Comparison of ENCODE assay signal across 8 mouse cellular contexts in genomic region chr10:118869591-118870001, GRCm38 (mm10). TPM values are rescaled to one million over a fixed set of nuclear protein-coding genes. Genes with fewer than 3 reads are reported as not detected.
DNase-seq lines count a peak whose midpoint lies in the region; ATAC-seq and TF ChIP-seq lines count a peak whose summit lies in the region.

No protein-coding gene starts in this region.

- no peak for TF ChIP-seq POLR2A in bone marrow, adult 2 months (IDR thresholded peaks at IDR 0.05; ENCODE audit: borderline replicate concordance, control insufficient read depth, low read depth, low read length)

- H3K9me3 ChIP-seq in forebrain, embryonic 10.5 days: 0 out of 2 replicates have a peak, but pooled peaks cover 3% of the 10 kb centered on the region
- no peaks in the 10 kb centered on the region for H3K9me3 ChIP-seq in heart, embryonic 15.5 days (replicated peaks)
- no peaks in the 10 kb centered on the region for H3K9me3 ChIP-seq in liver, embryonic 15.5 days (replicated peaks)
- H3K9me3 ChIP-seq in neural tube, embryonic 13.5 days: no peaks in the 10 kb centered on the region; the same call in 1 of the 2 replicates

- H3K27me3 ChIP-seq in forebrain, embryonic 10.5 days (ENCODE audit: poor library complexity, severe bottlenecking): no peaks in the 10 kb centered on the region
- H3K27me3 ChIP-seq in heart, embryonic 15.5 days: no peaks in the 10 kb centered on the region
- peaks cover 27% of the 10 kb centered on the region for H3K27me3 ChIP-seq in liver, embryonic 15.5 days
- no peaks in the 10 kb centered on the region for H3K27me3 ChIP-seq in neural tube, embryonic 13.5 days

- TF ChIP-seq CTCF in bone marrow, adult 2 months (IDR thresholded peaks at IDR 0.05; ENCODE audit: control insufficient read depth, insufficient read depth, low read length): no peak

- peak overlapping the region; percentile 98 for H3K4me2 ChIP-seq in heart, embryonic 15.5 days
- peak overlapping the region; percentile 86 for H3K4me2 ChIP-seq in liver, embryonic 15.5 days
- H3K4me2 ChIP-seq in neural tube, embryonic 13.5 days: peak overlapping the region; percentile 88

- peak overlapping the region; percentile 79 for H3K4me3 ChIP-seq in bone marrow, adult 2 months (replicated peaks; ENCODE audit: control insufficient read depth, low read depth, low read length)
- H3K4me3 ChIP-seq in forebrain, embryonic 10.5 days: peak overlapping the region; percentile 97
- peak overlapping the region; percentile 99 for H3K4me3 ChIP-seq in heart, embryonic 15.5 days
- peak overlapping the region; percentile 72 for H3K4me3 ChIP-seq in liver, embryonic 15.5 days (replicated peaks)
- H3K4me3 ChIP-seq in neural tube, embryonic 13.5 days: peak overlapping the region; percentile 78

- H3K36me3 ChIP-seq in forebrain, embryonic 10.5 days (replicated peaks): peaks cover 18% of the 10 kb centered on the region
- H3K36me3 ChIP-seq in heart, embryonic 15.5 days: 0 out of 2 replicates have a peak, but pooled peaks cover under 1% of the 10 kb centered on the region
- no peaks in the 10 kb centered on the region for H3K36me3 ChIP-seq in liver, embryonic 15.5 days (replicated peaks)
- peaks cover 9% of the 10 kb centered on the region for H3K36me3 ChIP-seq in neural tube, embryonic 13.5 days

- peak overlapping the region; percentile 67 for H3K9ac ChIP-seq in heart, embryonic 15.5 days
- H3K9ac ChIP-seq in liver, embryonic 15.5 days: peak overlapping the region; percentile 41
- H3K9ac ChIP-seq in neural tube, embryonic 13.5 days: peak overlapping the region; percentile 99

- H3K27ac ChIP-seq in bone marrow, adult 2 months (ENCODE audit: control insufficient read depth, insufficient read depth, low read depth, low read length, poor library complexity): peak overlapping the region; percentile 67
- peak overlapping the region; percentile 99 for H3K27ac ChIP-seq in forebrain, embryonic 10.5 days
- H3K27ac ChIP-seq in heart, embryonic 15.5 days: peak overlapping the region; percentile 99
- peak overlapping the region; percentile 70 for H3K27ac ChIP-seq in liver, embryonic 15.5 days (replicated peaks)
- peak overlapping the region; percentile 98 for H3K27ac ChIP-seq in neural tube, embryonic 13.5 days (replicated peaks)

- peak; percentile 90 for DNase-seq in CD4-positive helper T cell, adult 2 months (ENCODE audit: low read depth, low spot score)
- no peak for DNase-seq in forebrain, embryonic 10.5 days (ENCODE audit: extremely low spot score, low spot score)
- peak; percentile 81 to 93 for DNase-seq in kidney, postnatal 25 days
- DNase-seq in testis, postnatal 10 days (ENCODE audit: low spot score): peak; percentile 69

- WGBS in bone marrow, adult 2 months: under 1% methylated on average over 16 of the region's 16 CpGs
- WGBS in forebrain, embryonic 10.5 days: under 1% methylated on average over 16 of the region's 16 CpGs
- WGBS in heart, embryonic 15.5 days: under 1% methylated on average over 16 of the region's 16 CpGs
- under 1% methylated on average over 16 of the region's 16 CpGs for WGBS in liver, embryonic 15.5 days (ENCODE audit: insufficient replicate concordance)
- under 1% methylated on average over 16 of the region's 16 CpGs for WGBS in neural tube, embryonic 13.5 days

- peak; percentile 72 for ATAC-seq in heart, embryonic 15.5 days (replicated peaks; ENCODE audit: insufficient number of reproducible peaks, insufficient read depth, low FRiP score, low read depth)
- ATAC-seq in liver, embryonic 15.5 days (ENCODE audit: insufficient read depth): peak; percentile 46
- ATAC-seq in neural tube, embryonic 13.5 days (ENCODE audit: low read depth): peak; percentile 62

- peaks cover 1% of the 10 kb centered on the region; the same call in 1 of the 2 replicates for H3K4me1 ChIP-seq in bone marrow, adult 2 months (ENCODE audit: control insufficient read depth, insufficient read depth, low read length)
- H3K4me1 ChIP-seq in forebrain, embryonic 10.5 days: peaks cover 48% of the 10 kb centered on the region
- peaks cover 29% of the 10 kb centered on the region for H3K4me1 ChIP-seq in heart, embryonic 15.5 days (replicated peaks)
- peaks cover 27% of the 10 kb centered on the region for H3K4me1 ChIP-seq in liver, embryonic 15.5 days (replicated peaks)
- peaks cover 37% of the 10 kb centered on the region for H3K4me1 ChIP-seq in neural tube, embryonic 13.5 days (replicated peaks)

RNA-seq across cellular contexts. Expression of gene Dyrk2, which starts 0.4 kb away (rescaled TPM):
- polyA plus RNA-seq in bone marrow, adult 2 months (2011; ENCODE audit: insufficient read depth, insufficient read length, low replicate concordance, missing spikeins): 4.7 and 5.4 TPM in 2 replicates
- polyA plus RNA-seq in forebrain, embryonic 10.5 days (2016; fragmentation: Nextera tagmentation; extraction: Ambion mirVana): 7.0 and 7.2 TPM in 2 replicates
- 10.0 and 10.2 TPM in 2 replicates for polyA plus RNA-seq in heart, embryonic 15.5 days (2015; fragmentation: Nextera tagmentation; extraction: Ambion mirVana)
- polyA plus RNA-seq in liver, embryonic 15.5 days (2015; fragmentation: Nextera tagmentation; extraction: Ambion mirVana): 1.9 and 2.3 TPM in 2 replicates
- polyA plus RNA-seq in neural tube, embryonic 13.5 days (2015; fragmentation: Nextera tagmentation; extraction: Ambion mirVana): 11.0 and 12.6 TPM in 2 replicates

Comparison
In these comparisons a context has a peak if more than half of its experiments do, and no peak if none do; other contexts are left out.
1. H3K9ac ChIP-seq: peak in every context shown above with its lines; median percentile 99 in neural tube, embryonic 13.5 days; 67 in heart, embryonic 15.5 days; 41 in liver, embryonic 15.5 days.